Mouse (Mus musculus): ENCODE results near the gene Slc35c1. TPM values are rescaled to one million over a fixed set of nuclear protein-coding genes. Genes with fewer than 3 reads are reported as not detected.

The Slc35c1 gene
- total and polyA plus RNA-seq, 3 experiments: 5.6 to 12.9 (median 6.2) TPM

GRCm38 (mm10) chr2:92474920-92475319, 14.6 kb upstream of the Slc35c1 start:
- WGBS: 75% methylated on average over 3 of the region's 3 CpGs
- no peaks in the 10 kb centered on the region for H3K79me2 ChIP-seq (replicated peaks; ENCODE audit: control insufficient read depth, insufficient read depth, low read length)
- no peaks in the 10 kb centered on the region for H3K27me3 ChIP-seq (ENCODE audit: control insufficient read depth, insufficient read depth, low read length)
- H3K27ac ChIP-seq: no peak overlapping the region
- no peak overlapping the region for H3K9ac ChIP-seq (ENCODE audit: low read depth, low read length)
- no peaks in the 10 kb centered on the region for H3K4me1 ChIP-seq (ENCODE audit: control insufficient read depth, insufficient read depth, low read length)
- H3K36me3 ChIP-seq (ENCODE audit: control insufficient read depth, insufficient read depth, low read length): no peaks in the 10 kb centered on the region
- no peak overlapping the region for H3K4me3 ChIP-seq
- intact Hi-C loops (cut with DNase I): no loop called here
- TF ChIP-seq CTCF (IDR thresholded peaks at IDR 0.05) (no peak), POLR2A (IDR thresholded peaks at IDR 0.05; ENCODE audit: insufficient read depth, low read depth, low read length) (no peak), EP300 (IDR thresholded peaks at IDR 0.05; ENCODE audit: insufficient read depth, low read depth, low read length) (no peak)
- DNase-seq: no peak

GRCm38 (mm10) chr2:92471886-92472670, 11.7 kb upstream of the Slc35c1 start:
- Histone ChIP-seq H3K36me3 (ENCODE audit: control insufficient read depth, insufficient read depth, low read length) (no peaks in the 10 kb centered on the region), H3K27me3 (ENCODE audit: control insufficient read depth, insufficient read depth, low read length) (no peaks in the 10 kb centered on the region), H3K4me1 (ENCODE audit: control insufficient read depth, insufficient read depth, low read length) (no peaks in the 10 kb centered on the region), H3K9ac (ENCODE audit: low read depth, low read length) (no peak overlapping the region), H3K4me3 (no peak overlapping the region), H3K27ac (no peak overlapping the region), H3K79me2 (replicated peaks; ENCODE audit: control insufficient read depth, insufficient read depth, low read length) (no peaks in the 10 kb centered on the region)
- TF ChIP-seq POLR2A (IDR thresholded peaks at IDR 0.05; ENCODE audit: insufficient read depth, low read depth, low read length) (no peak), EP300 (IDR thresholded peaks at IDR 0.05; ENCODE audit: insufficient read depth, low read depth, low read length) (no peak), CTCF (IDR thresholded peaks at IDR 0.05) (no peak)
- intact Hi-C loops (cut with DNase I): no loop called here
- 83% methylated on average over 12 of the region's 12 CpGs for whole genome bisulfite sequencing
- DNase-seq: no peak

GRCm38 (mm10) chr2:92464690-92465089, 4.4 kb upstream of the Slc35c1 start:
- no peak overlapping the region for H3K27ac ChIP-seq
- no peak for DNase-seq
- intact Hi-C loops (cut with DNase I): no loop called here
- peaks cover 3% of the 10 kb centered on the region; the same call in 1 of the 2 replicates for H3K4me1 ChIP-seq (ENCODE audit: control insufficient read depth, insufficient read depth, low read length)
- no peaks in the 10 kb centered on the region for H3K36me3 ChIP-seq (ENCODE audit: control insufficient read depth, insufficient read depth, low read length)
- no peaks in the 10 kb centered on the region for H3K79me2 ChIP-seq (replicated peaks; ENCODE audit: control insufficient read depth, insufficient read depth, low read length)
- no peak overlapping the region for H3K4me3 ChIP-seq
- no peaks in the 10 kb centered on the region for H3K27me3 ChIP-seq (ENCODE audit: control insufficient read depth, insufficient read depth, low read length)
- WGBS: 49% methylated on average over 3 of the region's 3 CpGs
- no peak overlapping the region for H3K9ac ChIP-seq (ENCODE audit: low read depth, low read length)
- TF ChIP-seq EP300 (IDR thresholded peaks at IDR 0.05; ENCODE audit: insufficient read depth, low read depth, low read length) (no peak), CTCF (IDR thresholded peaks at IDR 0.05) (no peak), POLR2A (IDR thresholded peaks at IDR 0.05; ENCODE audit: insufficient read depth, low read depth, low read length) (no peak)

GRCm38 (mm10) chr2:92461215-92461614, 877 bp upstream of the Slc35c1 start:
- 97% methylated on average over 1 of the region's 1 CpGs for WGBS

GRCm38 (mm10) chr2:92459141-92459920, 1.0 kb downstream of the Slc35c1 start:
- under 1% methylated on average over 55 of the region's 55 CpGs for WGBS
- peak overlapping the region; percentile 90 for H3K27ac ChIP-seq
- H3K79me2 ChIP-seq (replicated peaks; ENCODE audit: control insufficient read depth, insufficient read depth, low read length): no peaks in the 10 kb centered on the region; the same call in 1 of the 2 replicates
- no peaks in the 10 kb centered on the region for H3K27me3 ChIP-seq (ENCODE audit: control insufficient read depth, insufficient read depth, low read length)
- DNase-seq: peak; percentile 90 to 91
- peaks cover 15% of the 10 kb centered on the region for H3K4me1 ChIP-seq (ENCODE audit: control insufficient read depth, insufficient read depth, low read length)
- peak overlapping the region; percentile 81 for H3K4me3 ChIP-seq
- no peaks in the 10 kb centered on the region for H3K36me3 ChIP-seq (ENCODE audit: control insufficient read depth, insufficient read depth, low read length)
- H3K9ac ChIP-seq (ENCODE audit: low read depth, low read length): peak overlapping the region; percentile 76
- intact Hi-C loops (cut with DNase I): loop anchor here (1.0 kb wide), 1 partner anchor 25 kb away; the partner anchor contains the start of gene Cry2
- TF ChIP-seq CTCF (IDR thresholded peaks at IDR 0.05) (no peak), EP300 (IDR thresholded peaks at IDR 0.05; ENCODE audit: insufficient read depth, low read depth, low read length) (0 out of 2 replicates have a peak, but pooled peaks have one; percentile 12), POLR2A (IDR thresholded peaks at IDR 0.05; ENCODE audit: insufficient read depth, low read depth, low read length) (peak; percentile 83)

More at GRCm38 (mm10) chr2:92461215-92461614, 877 bp upstream of the Slc35c1 start:
- DNase-seq: no peak
- no peaks in the 10 kb centered on the region; the same call in 1 of the 2 replicates for H3K79me2 ChIP-seq (replicated peaks; ENCODE audit: control insufficient read depth, insufficient read depth, low read length)
- no peak overlapping the region for H3K27ac ChIP-seq
- H3K4me3 ChIP-seq: no peak overlapping the region
- H3K9ac ChIP-seq (ENCODE audit: low read depth, low read length): no peak overlapping the region
- TF ChIP-seq EP300 (IDR thresholded peaks at IDR 0.05; ENCODE audit: insufficient read depth, low read depth, low read length): no peak
- TF ChIP-seq POLR2A (IDR thresholded peaks at IDR 0.05; ENCODE audit: insufficient read depth, low read depth, low read length): no peak
- TF ChIP-seq CTCF (IDR thresholded peaks at IDR 0.05): no peak
- no peaks in the 10 kb centered on the region for H3K36me3 ChIP-seq (ENCODE audit: control insufficient read depth, insufficient read depth, low read length)
- intact Hi-C loops (cut with DNase I): no loop called here
- peaks cover 13% of the 10 kb centered on the region for H3K4me1 ChIP-seq (ENCODE audit: control insufficient read depth, insufficient read depth, low read length)
- no peaks in the 10 kb centered on the region for H3K27me3 ChIP-seq (ENCODE audit: control insufficient read depth, insufficient read depth, low read length)
